Mouse (Mus musculus) bone marrow macrophage, adult 2 months (primary cell): ENCODE measurements around the gene Idh3a.

Experiments
- CTCF ChIP-seq: IDR thresholded peaks from 2 replicates; pipeline ENCODE4 v1.5.1; 2012; ENCODE audit warnings: low read depth, mild to moderate bottlenecking, low read length, moderate library complexity
- POLR2A ChIP-seq: IDR thresholded peaks from 2 replicates; pipeline ENCODE4 v1.6.1; 2012; ENCODE audit warnings: mild to moderate bottlenecking, low read depth, low read length, borderline replicate concordance

DNA sequence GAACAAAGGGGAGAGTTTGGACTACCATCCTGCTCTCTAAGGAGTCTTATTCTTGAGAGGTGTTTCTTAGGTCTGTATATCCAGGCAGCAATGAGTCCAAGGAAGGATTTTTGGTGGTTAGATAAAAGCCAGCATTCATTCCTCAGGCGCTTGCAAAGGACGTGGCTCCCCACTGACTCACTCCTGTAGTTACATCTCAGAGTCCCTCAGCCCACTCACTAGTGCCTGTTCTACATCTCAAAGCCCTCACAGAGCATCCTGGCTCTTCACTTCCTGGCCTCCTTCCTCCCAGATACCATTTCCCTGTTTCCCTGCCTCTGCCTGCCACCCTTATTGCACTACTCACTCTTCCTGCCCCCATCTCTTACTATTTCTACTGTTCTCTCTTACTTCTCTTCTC is 16.3 kb downstream of the Idh3a start:
- no peak for TF ChIP-seq POLR2A
- no peak for TF ChIP-seq CTCF
